In genomic region chr13:49021693-49022092, GRCm38 (mm10) we compare ENCODE assay signal across 10 mouse cellular contexts. TPM values are rescaled to one million over a fixed set of nuclear protein-coding genes. Genes with fewer than 3 reads are reported as not detected.
DNase-seq lines count a peak whose midpoint lies in the region; TF ChIP-seq lines count a peak whose summit lies in the region.
"Had no signal": no experiment of that assay in that cellular context is flagged by ENCODE, and none has a peak within 500 bp of the region (broad histone marks: within the 10 kb centered on the region; RNA-seq: fewer than 3 reads in every experiment).

No protein-coding gene starts in this region.

- peaks cover 9% of the 10 kb centered on the region for H3K9me3 ChIP-seq in forebrain, embryonic 10.5 days
- H3K9me3 ChIP-seq: embryonic facial prominence, embryonic 13.5 days; limb, embryonic 15.5 days had no signal

- intact Hi-C loops in heart, adult 2 months (cut with DNase I): no loop called here
- intact Hi-C loops in heart, postnatal 25 days (cut with DNase I): no loop called here
- intact Hi-C loops in left cerebral cortex, postnatal 10 days (cut with DNase I): no loop called here

- TF ChIP-seq CTCF in heart, adult 2 months (IDR thresholded peaks at IDR 0.05): peak; percentile 66

- DNase-seq in heart, adult 2 months: no peak
- DNase-seq in heart, postnatal 25 days (ENCODE audit: low spot score): no peak
- DNase-seq in A20 (ENCODE audit: low read depth, low spot score) (peak; percentile 78), R1 (ENCODE audit: low read depth, low spot score) (peak; percentile 82)
- peak; percentile 21 for DNase-seq in forelimb bud, embryonic 11.5 days (ENCODE audit: low read depth, low spot score)
- peak; percentile 64 for DNase-seq in retina, embryonic 14.5 days (ENCODE audit: low spot score)
- no peak for DNase-seq in left cerebral cortex, postnatal 10 days (ENCODE audit: extremely low spot score in 1 of 2, low spot score in 2 of 2)
- DNase-seq in forebrain, embryonic 10.5 days (ENCODE audit: extremely low spot score, low spot score): no peak

- 61% methylated on average over 3 of the region's 3 CpGs for WGBS in heart, adult 2 months
- WGBS in forebrain, embryonic 10.5 days: 70% methylated on average over 3 of the region's 3 CpGs

- no peak overlapping the region for H3K27ac ChIP-seq in heart, adult 2 months
- H3K27ac ChIP-seq in forebrain, embryonic 10.5 days: no peak overlapping the region
- H3K27ac ChIP-seq: embryonic facial prominence, embryonic 13.5 days; limb, embryonic 15.5 days had no signal

- H3K36me3 ChIP-seq in heart, adult 2 months (ENCODE audit: control insufficient read depth, insufficient read depth, low read length): no peaks in the 10 kb centered on the region
- no peaks in the 10 kb centered on the region for H3K36me3 ChIP-seq in forebrain, embryonic 10.5 days (replicated peaks)
- H3K36me3 ChIP-seq: embryonic facial prominence, embryonic 13.5 days; limb, embryonic 15.5 days had no signal

- no peak overlapping the region for H3K4me3 ChIP-seq in heart, adult 2 months
- no peak overlapping the region for H3K4me3 ChIP-seq in forebrain, embryonic 10.5 days
- H3K4me3 ChIP-seq: embryonic facial prominence, embryonic 13.5 days; limb, embryonic 15.5 days had no signal

- no peak for TF ChIP-seq EP300 in heart, adult 2 months (IDR thresholded peaks at IDR 0.05; ENCODE audit: insufficient read depth, low read depth, low read length)

- no peaks in the 10 kb centered on the region for H3K79me2 ChIP-seq in heart, adult 2 months (replicated peaks; ENCODE audit: control insufficient read depth, insufficient read depth, low read length)

- no peak overlapping the region for H3K9ac ChIP-seq in heart, adult 2 months (ENCODE audit: low read depth, low read length)
- H3K9ac ChIP-seq: embryonic facial prominence, embryonic 13.5 days; limb, embryonic 15.5 days had no signal

- H3K4me1 ChIP-seq in heart, adult 2 months (ENCODE audit: control insufficient read depth, insufficient read depth, low read length): no peaks in the 10 kb centered on the region
- H3K4me1 ChIP-seq in forebrain, embryonic 10.5 days: peaks cover 19% of the 10 kb centered on the region

- no peaks in the 10 kb centered on the region for H3K27me3 ChIP-seq in heart, adult 2 months (ENCODE audit: control insufficient read depth, insufficient read depth, low read length)
- H3K27me3 ChIP-seq in forebrain, embryonic 10.5 days (ENCODE audit: poor library complexity, severe bottlenecking): peaks cover 12% of the 10 kb centered on the region
- H3K27me3 ChIP-seq: embryonic facial prominence, embryonic 13.5 days; limb, embryonic 15.5 days had no signal

- no peak for TF ChIP-seq POLR2A in heart, adult 2 months (IDR thresholded peaks at IDR 0.05; ENCODE audit: insufficient read depth, low read depth, low read length)

RNA-seq across cellular contexts. Expression of gene Fam120a, which starts 53.9 kb away (rescaled TPM):
- 100 to 1,000 TPM; 102 to 106 TPM for total RNA-seq in heart, adult 2 months (2021)
- 47.5 and 72.2 TPM in 2 replicates for polyA plus RNA-seq in heart, adult 2 months (2012; rRNA removed)
- 100 to 1,000 TPM; 110 to 116 TPM for total RNA-seq in heart, postnatal 25 days (2021)
- total RNA-seq in left cerebral cortex, postnatal 10 days (2021): 10 to 100 TPM; 95.2 to 96.8 TPM
- 13.7 and 14.5 TPM in 2 replicates for polyA plus RNA-seq in forebrain, embryonic 10.5 days (2016; fragmentation: Nextera tagmentation; extraction: Ambion mirVana)

Comparison
In these comparisons a context has a peak if more than half of its experiments do, and no peak if none do; other contexts are left out.
1. DNase-seq: peak in A20 (single experiment), R1 (single experiment), forelimb bud, embryonic 11.5 days (single experiment) and retina, embryonic 14.5 days (single experiment); none in heart, adult 2 months (0 of 2), heart, postnatal 25 days (single experiment), left cerebral cortex, postnatal 10 days (0 of 2) and forebrain, embryonic 10.5 days (single experiment).